ENCODE assay signal across 9 mouse cellular contexts in genomic region chr16:45095030-45095429, GRCm38 (mm10). TPM values are rescaled to one million over a fixed set of nuclear protein-coding genes. Genes with fewer than 3 reads are reported as not detected.
DNase-seq lines count a peak whose midpoint lies in the region; ATAC-seq and TF ChIP-seq lines count a peak whose summit lies in the region.
"Had no signal": no experiment of that assay in that cellular context is flagged by ENCODE, and none has a peak within 500 bp of the region (broad histone marks: within the 10 kb centered on the region; RNA-seq: fewer than 3 reads in every experiment).

No protein-coding gene starts in this region.

- H3K9me3 ChIP-seq in lung, embryonic 14.5 days (ENCODE audit: low read depth, low read length): no peaks in the 10 kb centered on the region
- no peaks in the 10 kb centered on the region for H3K9me3 ChIP-seq in forebrain, embryonic 12.5 days
- H3K9me3 ChIP-seq in limb, embryonic 10.5 days (replicated peaks): no peaks in the 10 kb centered on the region
- H3K9me3 ChIP-seq in stomach, embryonic 14.5 days (ENCODE audit: control insufficient read depth, low read depth, low read length): no peaks in the 10 kb centered on the region
- H3K9me3 ChIP-seq in midbrain, embryonic 15.5 days: no peaks in the 10 kb centered on the region

- peak overlapping the region; percentile 65; the same call in 1 of the 2 replicates for H3K9ac ChIP-seq in lung, embryonic 14.5 days
- no peak overlapping the region for H3K9ac ChIP-seq in forebrain, embryonic 12.5 days
- H3K9ac ChIP-seq in stomach, embryonic 14.5 days (replicated peaks; ENCODE audit: low read depth, low read length): no peak overlapping the region
- no peak overlapping the region for H3K9ac ChIP-seq in midbrain, embryonic 15.5 days

- no peak for ATAC-seq in lung, embryonic 14.5 days (ENCODE audit: insufficient read depth)
- 0 out of 2 replicates have a peak, but pooled peaks have one; percentile 8 for ATAC-seq in forebrain, embryonic 12.5 days (ENCODE audit: low FRiP score)
- ATAC-seq in stomach, embryonic 14.5 days (ENCODE audit: insufficient number of reproducible peaks, insufficient read depth, low FRiP score, low read depth): no peak
- ATAC-seq in midbrain, embryonic 15.5 days (replicated peaks): no peak

- TF ChIP-seq CTCF in lung, embryonic 14.5 days (IDR thresholded peaks at IDR 0.05; ENCODE audit: low read depth): no peak
- TF ChIP-seq CTCF in lung, adult 2 months (IDR thresholded peaks at IDR 0.05; ENCODE audit: insufficient read depth, low read length): no peak

- no peak for DNase-seq in lung, embryonic 14.5 days
- DNase-seq in lung, adult 2 months: no peak
- DNase-seq in limb, embryonic 10.5 days (ENCODE audit: low spot score): no peak
- no peak for DNase-seq in right cerebral cortex, postnatal 4 days
- DNase-seq: gastrocnemius, postnatal 10 days; kidney, postnatal 36 days had no signal

- peak overlapping the region; percentile 48 for H3K4me3 ChIP-seq in lung, embryonic 14.5 days (ENCODE audit: low read depth, low read length)
- no peak overlapping the region for H3K4me3 ChIP-seq in lung, adult 2 months (replicated peaks; ENCODE audit: extremely low read depth, low read depth, low read length)
- no peak overlapping the region for H3K4me3 ChIP-seq in forebrain, embryonic 12.5 days (replicated peaks)
- H3K4me3 ChIP-seq in limb, embryonic 10.5 days: peak overlapping the region; percentile 59
- H3K4me3 ChIP-seq in stomach, embryonic 14.5 days (ENCODE audit: low read depth, low read length): peak overlapping the region; percentile 47
- H3K4me3 ChIP-seq in midbrain, embryonic 15.5 days: no peak overlapping the region

- H3K27me3 ChIP-seq in lung, embryonic 14.5 days (ENCODE audit: insufficient read depth, low read length): no peaks in the 10 kb centered on the region
- H3K27me3 ChIP-seq in forebrain, embryonic 12.5 days: peaks cover 4% of the 10 kb centered on the region; the same call in 1 of the 2 replicates
- no peaks in the 10 kb centered on the region for H3K27me3 ChIP-seq in limb, embryonic 10.5 days (ENCODE audit: low read depth, poor library complexity, severe bottlenecking)
- H3K27me3 ChIP-seq in stomach, embryonic 14.5 days (ENCODE audit: control insufficient read depth, insufficient read depth, low read length): no peaks in the 10 kb centered on the region
- H3K27me3 ChIP-seq in midbrain, embryonic 15.5 days (replicated peaks): no peaks in the 10 kb centered on the region

- peaks cover 17% of the 10 kb centered on the region; the same call in 1 of the 2 replicates for H3K4me1 ChIP-seq in lung, embryonic 14.5 days (ENCODE audit: insufficient read depth)
- peaks cover 2% of the 10 kb centered on the region; the same call in 1 of the 2 replicates for H3K4me1 ChIP-seq in lung, adult 2 months (ENCODE audit: control insufficient read depth, insufficient read depth, low read length)
- H3K4me1 ChIP-seq in forebrain, embryonic 12.5 days: peaks cover 15% of the 10 kb centered on the region
- peaks cover 51% of the 10 kb centered on the region for H3K4me1 ChIP-seq in limb, embryonic 10.5 days
- H3K4me1 ChIP-seq in stomach, embryonic 14.5 days (ENCODE audit: control insufficient read depth, insufficient read depth, low read length): peaks cover 9% of the 10 kb centered on the region; the same call in 1 of the 2 replicates
- H3K4me1 ChIP-seq in midbrain, embryonic 15.5 days: peaks cover 7% of the 10 kb centered on the region; the same call in 1 of the 2 replicates

- no peaks in the 10 kb centered on the region for H3K36me3 ChIP-seq in lung, embryonic 14.5 days (ENCODE audit: insufficient read depth)
- no peaks in the 10 kb centered on the region for H3K36me3 ChIP-seq in forebrain, embryonic 12.5 days (replicated peaks)
- peaks cover 6% of the 10 kb centered on the region; the same call in 1 of the 2 replicates for H3K36me3 ChIP-seq in limb, embryonic 10.5 days
- H3K36me3 ChIP-seq in stomach, embryonic 14.5 days (ENCODE audit: control insufficient read depth, insufficient read depth, low read length): no peaks in the 10 kb centered on the region
- H3K36me3 ChIP-seq in midbrain, embryonic 15.5 days (replicated peaks): no peaks in the 10 kb centered on the region

- TF ChIP-seq POLR2A in lung, adult 2 months (IDR thresholded peaks at IDR 0.05; ENCODE audit: borderline replicate concordance, extremely low read depth, low read depth, low read length): no peak

- 82% methylated on average over 13 of the region's 13 CpGs for WGBS in lung, embryonic 14.5 days
- WGBS in lung, adult 2 months: 88% methylated on average over 13 of the region's 13 CpGs
- WGBS in forebrain, embryonic 12.5 days: 92% methylated on average over 13 of the region's 13 CpGs
- 92% methylated on average over 13 of the region's 13 CpGs for WGBS in limb, embryonic 10.5 days
- WGBS in stomach, embryonic 14.5 days: 86% methylated on average over 13 of the region's 13 CpGs
- WGBS in midbrain, embryonic 15.5 days: 97% methylated on average over 13 of the region's 13 CpGs

- H3K27ac ChIP-seq in lung, embryonic 14.5 days (ENCODE audit: low read depth): no peak overlapping the region
- H3K27ac ChIP-seq in forebrain, embryonic 12.5 days: no peak overlapping the region
- H3K27ac ChIP-seq in limb, embryonic 10.5 days: 0 out of 2 replicates have a peak overlapping the region, but pooled peaks have one; percentile 84
- no peak overlapping the region for H3K27ac ChIP-seq in stomach, embryonic 14.5 days (ENCODE audit: low read length)
- H3K27ac ChIP-seq in midbrain, embryonic 15.5 days: no peak overlapping the region

- peak overlapping the region; percentile 65 for H3K4me2 ChIP-seq in lung, embryonic 14.5 days
- H3K4me2 ChIP-seq in forebrain, embryonic 12.5 days: no peak overlapping the region
- H3K4me2 ChIP-seq in stomach, embryonic 14.5 days (replicated peaks; ENCODE audit: low read depth, low read length): peak overlapping the region; percentile 61
- H3K4me2 ChIP-seq in midbrain, embryonic 15.5 days: no peak overlapping the region

RNA-seq across cellular contexts. Expression of gene Ccdc80, which starts 1.8 kb away (rescaled TPM):
- polyA plus RNA-seq in lung, embryonic 14.5 days (2014; fragmentation: Nextera tagmentation; extraction: Ambion mirVana): 71.1 and 72.0 TPM in 2 replicates
- polyA plus RNA-seq in lung, adult 2 months (2012; rRNA removed): 19.6 and 20.0 TPM in 2 replicates
- polyA plus RNA-seq in forebrain, embryonic 12.5 days (2016; fragmentation: Nextera tagmentation; extraction: Ambion mirVana): 9.8 and 10.9 TPM in 2 replicates
- 24.4 and 35.8 TPM in 2 replicates for polyA plus RNA-seq in limb, embryonic 10.5 days (2016; fragmentation: Nextera tagmentation; extraction: Ambion mirVana)
- 96.2 and 112 TPM in 2 replicates for polyA plus RNA-seq in stomach, embryonic 14.5 days (2014; fragmentation: Nextera tagmentation; extraction: Ambion mirVana)
- 7.0 and 7.8 TPM in 2 replicates for polyA plus RNA-seq in midbrain, embryonic 15.5 days (2015; fragmentation: Nextera tagmentation; extraction: Ambion mirVana)

Comparison
In these comparisons a context has a peak if more than half of its experiments do, and no peak if none do; other contexts are left out.
1. H3K4me3 ChIP-seq: peak in lung, embryonic 14.5 days (single experiment), limb, embryonic 10.5 days (single experiment) and stomach, embryonic 14.5 days (single experiment); none in lung, adult 2 months (single experiment), forebrain, embryonic 12.5 days (single experiment) and midbrain, embryonic 15.5 days (single experiment).
2. H3K4me2 ChIP-seq: peak in lung, embryonic 14.5 days (single experiment) and stomach, embryonic 14.5 days (single experiment); none in forebrain, embryonic 12.5 days (single experiment) and midbrain, embryonic 15.5 days (single experiment).